Mouse (Mus musculus) bone marrow, adult 2 months (tissue): ENCODE measurements around the gene Abcg2.

Experiments used
- CTCF ChIP-seq: fragments of 200-500 bp; IDR thresholded peaks from 2 replicates; pipeline ENCODE4 v1.5.1; 2011; ENCODE audit warnings: low read length, control low read depth; ENCODE audit not compliant: control insufficient read depth, insufficient read depth
- POLR2A ChIP-seq: fragments of 200-500 bp; IDR thresholded peaks from 2 replicates; pipeline ENCODE4 v1.6.1; 2011; ENCODE audit warnings: low read depth, mild to moderate bottlenecking, control low read depth, low read length, borderline replicate concordance; ENCODE audit not compliant: control insufficient read depth

- TF ChIP-seq CTCF (no peak), POLR2A (no peak)
Observed at GRCm38 (mm10) chr6:58678530-58678929, 94.2 kb downstream of the Abcg2 start.
